Mouse (Mus musculus): Measurements from ENCODE around the gene Pard3b.

Pard3b gene

GRCm38 (mm10) chr1:62276466-62276865, 637.8 kb downstream of the Pard3b start:
- DNase-seq = no peak

- no peak for DNase-seq
These were observed 640.0 kb downstream of the Pard3b start for GRCm38 (mm10) chr1:62278586-62278985.

- no peak for DNase-seq
These were observed 642.0 kb downstream of the Pard3b start for GRCm38 (mm10) chr1:62280586-62280985.

GRCm38 (mm10) chr1:62282835-62283234, 644.2 kb downstream of the Pard3b start:
- DNase-seq = no peak

- no peak for DNase-seq
These were observed 645.0 kb downstream of the Pard3b start for GRCm38 (mm10) chr1:62283624-62284023.

- DNase-seq = no peak
These were observed 670.8 kb downstream of the Pard3b start for GRCm38 (mm10) chr1:62309376-62309775.

GRCm38 (mm10) chr1:62325237-62325636, 686.6 kb downstream of the Pard3b start:
- no peak for DNase-seq

- DNase-seq = no peak
These were observed 689.1 kb downstream of the Pard3b start for GRCm38 (mm10) chr1:62327743-62328142.

- DNase-seq = no peak
These were observed 690.2 kb downstream of the Pard3b start for GRCm38 (mm10) chr1:62328808-62329207.

- no peak for DNase-seq
These were observed 694.4 kb downstream of the Pard3b start for GRCm38 (mm10) chr1:62333016-62333415.

- DNase-seq = no peak
These were observed 695.6 kb downstream of the Pard3b start for GRCm38 (mm10) chr1:62334196-62334595.

- no peak for DNase-seq
These were observed 701.6 kb downstream of the Pard3b start for GRCm38 (mm10) chr1:62340261-62340660.

- no peak for DNase-seq
These were observed 705.7 kb downstream of the Pard3b start for GRCm38 (mm10) chr1:62344286-62344685.

GRCm38 (mm10) chr1:62348371-62348770, 709.7 kb downstream of the Pard3b start:
- DNase-seq = no peak

- DNase-seq = no peak
These were observed 716.9 kb downstream of the Pard3b start for GRCm38 (mm10) chr1:62355496-62355895.

- DNase-seq = no peak
These were observed 735.9 kb downstream of the Pard3b start for GRCm38 (mm10) chr1:62374427-62375050.

- no peak for DNase-seq
These were observed 739.7 kb downstream of the Pard3b start for GRCm38 (mm10) chr1:62378335-62378734.

- DNase-seq = no peak
These were observed 744.3 kb downstream of the Pard3b start for GRCm38 (mm10) chr1:62382807-62383514.

- no peak for DNase-seq
These were observed 745.6 kb downstream of the Pard3b start for GRCm38 (mm10) chr1:62384241-62384640.

GRCm38 (mm10) chr1:62388013-62388412, 749.4 kb downstream of the Pard3b start:
- DNase-seq = no peak

- DNase-seq = no peak
These were observed 754.2 kb downstream of the Pard3b start for GRCm38 (mm10) chr1:62392863-62393262.

- DNase-seq = no peak
These were observed 755.9 kb downstream of the Pard3b start for GRCm38 (mm10) chr1:62394555-62394954.

GRCm38 (mm10) chr1:62398261-62398660, 759.6 kb downstream of the Pard3b start:
- no peak for DNase-seq

- no peak for DNase-seq
These were observed 760.1 kb downstream of the Pard3b start for GRCm38 (mm10) chr1:62398738-62399137.

- DNase-seq = no peak
These were observed 766.4 kb downstream of the Pard3b start for GRCm38 (mm10) chr1:62405061-62405460.

All from cerebellum, adult 11 months (tissue).